Mouse (Mus musculus): ENCODE measurements around the gene Oard1.

The Oard1 gene

DNA sequence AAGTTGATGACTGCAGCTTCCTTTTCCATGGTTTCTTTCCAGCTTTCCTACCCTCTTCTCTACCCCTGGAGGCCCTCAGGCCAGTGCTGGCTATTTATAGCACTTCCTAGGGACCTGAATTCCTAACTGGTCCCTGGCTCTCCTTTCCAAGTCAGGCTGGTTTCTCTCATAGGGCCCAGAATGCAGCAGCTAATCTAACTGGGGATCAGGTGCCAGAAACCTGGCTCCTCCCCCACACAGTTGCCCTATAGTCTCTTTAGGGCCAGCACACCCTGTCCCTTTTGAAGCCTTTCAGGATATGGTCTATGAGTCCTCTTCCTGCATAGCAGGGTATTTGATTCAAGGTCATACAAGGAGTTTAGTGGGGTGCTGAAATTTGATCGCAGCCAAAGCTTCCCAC lies 26.7 kb downstream of the Oard1 start:
- DNase-seq (ENCODE audit: low spot score) = no peak

GRCm38 (mm10) chr17:48437421-48437911 lies 27.7 kb downstream of the Oard1 start:
- DNase-seq (ENCODE audit: low spot score) = no peak

- no peak for DNase-seq (ENCODE audit: low spot score)
Observed at GRCm38 (mm10) chr17:48442745-48443457, 33.1 kb downstream of the Oard1 start.

DNA sequence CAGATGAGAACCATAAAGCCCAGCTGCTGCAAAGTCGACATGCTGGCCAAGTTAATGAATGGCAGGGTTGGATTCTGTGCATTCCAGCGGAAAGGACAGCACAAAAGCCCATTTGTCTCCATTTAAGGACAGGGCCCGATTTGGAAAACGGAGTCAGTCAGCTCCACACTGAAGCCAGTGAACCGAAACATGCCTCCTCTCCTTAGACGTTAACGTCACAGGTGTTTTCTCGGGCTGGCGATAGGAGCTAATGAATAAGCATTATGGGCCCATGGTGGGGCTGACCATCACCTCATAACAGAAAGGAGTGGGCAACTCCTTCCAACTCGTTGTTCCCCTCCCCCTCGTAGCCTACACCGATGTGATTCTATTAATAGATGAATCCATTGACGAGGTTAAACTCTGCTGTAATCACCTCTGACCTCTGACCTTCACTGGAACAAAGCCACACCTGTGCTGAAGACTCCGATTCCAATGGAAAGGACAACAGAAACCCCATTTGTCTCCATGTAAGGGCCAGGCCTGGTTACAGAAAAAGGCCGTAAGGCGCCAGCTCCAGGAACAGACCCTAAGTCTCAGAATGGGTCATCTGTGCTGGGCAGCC lies 33.8 kb downstream of the Oard1 start:
- DNase-seq (ENCODE audit: low spot score) = no peak

DNA sequence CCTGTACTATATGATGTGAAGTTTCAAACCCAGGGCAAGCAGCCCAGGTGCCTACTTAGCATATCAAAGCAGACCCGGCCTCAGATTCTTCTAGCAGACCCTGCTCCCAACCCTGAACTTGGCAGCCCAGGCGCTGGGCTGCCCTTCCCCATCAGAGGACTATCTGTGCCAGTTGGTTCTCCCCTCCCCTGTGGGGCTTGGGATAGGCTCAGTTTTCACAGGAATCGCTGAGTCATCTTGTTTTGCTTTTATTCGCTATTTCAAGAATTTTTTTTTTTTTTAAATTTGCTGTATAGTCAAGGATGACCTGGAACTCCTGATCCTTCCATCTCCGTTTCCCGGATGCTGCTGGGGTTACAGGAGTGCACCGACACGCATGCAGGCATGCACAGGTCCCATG lies 37.9 kb downstream of the Oard1 start:
- DNase-seq (ENCODE audit: low spot score) = no peak

DNA sequence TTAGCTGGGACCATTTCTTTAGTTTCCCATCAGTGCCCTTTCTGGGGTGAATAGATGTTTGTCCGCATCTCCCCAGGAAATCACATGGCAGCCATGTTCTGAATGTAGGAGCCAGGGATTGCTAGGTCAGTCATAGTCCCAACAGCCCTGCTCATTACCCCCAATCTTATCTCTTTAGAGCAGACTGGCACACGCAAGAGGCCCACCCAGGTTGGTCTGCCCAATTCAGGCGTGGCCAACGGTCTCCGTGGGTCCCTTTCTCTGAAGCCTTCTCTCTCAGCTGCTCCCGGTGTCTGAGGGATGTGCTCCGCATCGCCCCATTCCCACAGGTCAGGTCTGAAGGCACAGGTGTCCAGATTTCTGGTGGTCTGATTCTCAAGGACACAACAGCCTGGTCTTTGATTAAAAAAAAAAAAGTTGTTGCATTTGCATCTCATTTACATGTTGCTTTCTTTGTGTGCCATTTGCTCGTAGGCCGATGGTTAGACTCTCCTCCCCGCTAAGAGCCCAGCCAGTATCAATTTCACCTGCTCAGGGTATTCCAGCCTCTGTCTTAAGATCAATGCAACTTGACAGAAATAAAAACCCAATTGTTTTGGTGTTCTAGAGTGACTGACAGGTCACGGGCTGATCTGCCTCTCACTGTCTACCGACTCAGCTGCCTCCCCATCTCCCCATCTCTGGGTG lies 41.0 kb downstream of the Oard1 start:
- DNase-seq (ENCODE audit: low spot score) = no peak

GRCm38 (mm10) chr17:48451353-48451675 lies 41.5 kb downstream of the Oard1 start, which contains the start of gene Tspo2:
Gene Tspo2 (minus strand): TSS chr17:48451522.
- DNase-seq (ENCODE audit: low spot score) = no peak

- no peak for DNase-seq (ENCODE audit: low spot score)
Observed at GRCm38 (mm10) chr17:48451753-48452444, 42.1 kb downstream of the Oard1 start.

GRCm38 (mm10) chr17:48453489-48453888 lies 43.7 kb downstream of the Oard1 start:
- no peak for DNase-seq (ENCODE audit: low spot score)

- DNase-seq (ENCODE audit: low spot score) = no peak
Observed at GRCm38 (mm10) chr17:48454190-48454589, 44.4 kb downstream of the Oard1 start.

- DNase-seq (ENCODE audit: low spot score) = no peak
Observed at GRCm38 (mm10) chr17:48454688-48455087, 44.9 kb downstream of the Oard1 start, which contains the start of gene Unc5cl. Gene Unc5cl (plus strand): TSS chr17:48454901.

GRCm38 (mm10) chr17:48455955-48456354 lies 46.1 kb downstream of the Oard1 start:
- no peak for DNase-seq (ENCODE audit: low spot score)

DNA sequence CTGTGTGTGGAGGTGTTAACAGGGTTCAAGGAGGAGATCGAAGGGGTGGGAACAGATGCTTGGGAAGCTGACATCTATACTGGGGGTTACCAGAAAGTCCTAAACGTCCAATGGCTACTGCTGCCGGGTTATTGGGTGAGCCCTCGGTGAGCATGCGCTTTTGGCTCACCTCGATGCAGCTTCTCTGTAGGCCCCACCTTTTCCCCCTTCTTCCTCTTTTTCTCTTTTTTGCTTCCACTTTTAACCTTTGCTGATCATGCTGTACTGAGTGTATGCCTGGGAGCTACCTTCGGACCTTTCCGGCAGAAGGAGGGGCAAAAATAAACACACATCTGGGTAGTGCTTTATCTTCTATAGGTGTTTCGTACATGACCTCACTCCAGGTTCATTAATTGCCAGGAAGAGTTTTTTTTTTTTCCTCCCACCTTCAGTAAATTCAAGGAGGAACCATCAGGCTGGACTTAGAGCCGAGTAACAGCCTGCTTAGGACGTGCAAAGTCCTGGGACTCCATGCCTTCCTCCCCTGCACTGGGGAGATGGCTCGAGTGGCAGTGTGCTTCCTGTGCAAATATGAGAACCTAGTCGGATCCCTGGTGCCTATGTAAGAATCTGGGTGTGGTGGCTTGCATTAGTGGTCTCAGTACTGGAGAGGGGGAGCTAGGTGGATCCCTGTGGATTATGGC lies 48.3 kb downstream of the Oard1 start:
- no peak for DNase-seq (ENCODE audit: low spot score)

GRCm38 (mm10) chr17:48462096-48462495 lies 52.3 kb downstream of the Oard1 start:
- DNase-seq (ENCODE audit: low spot score) = no peak

DNA sequence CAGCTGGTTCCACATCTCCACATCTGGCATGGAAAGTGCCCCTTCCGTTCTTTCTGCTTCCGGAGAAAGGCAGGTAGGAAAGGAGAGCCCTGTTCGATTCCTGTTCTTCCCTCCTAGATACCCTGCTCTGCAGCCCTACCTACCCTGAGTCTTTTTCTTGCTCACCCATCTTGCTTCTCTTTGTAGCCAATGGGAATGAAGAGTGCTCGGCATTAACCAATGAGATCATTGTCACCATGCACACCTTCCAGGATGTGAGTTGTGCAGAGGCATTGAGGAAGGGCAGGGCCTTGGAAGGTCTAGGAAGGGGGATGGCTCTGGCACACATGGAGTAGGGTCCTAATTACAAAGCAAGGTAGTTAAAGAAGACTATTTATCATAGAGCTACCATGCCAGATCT lies 53.6 kb downstream of the Oard1 start:
- DNase-seq (ENCODE audit: low spot score) = no peak
